In the genomic region with DNA sequence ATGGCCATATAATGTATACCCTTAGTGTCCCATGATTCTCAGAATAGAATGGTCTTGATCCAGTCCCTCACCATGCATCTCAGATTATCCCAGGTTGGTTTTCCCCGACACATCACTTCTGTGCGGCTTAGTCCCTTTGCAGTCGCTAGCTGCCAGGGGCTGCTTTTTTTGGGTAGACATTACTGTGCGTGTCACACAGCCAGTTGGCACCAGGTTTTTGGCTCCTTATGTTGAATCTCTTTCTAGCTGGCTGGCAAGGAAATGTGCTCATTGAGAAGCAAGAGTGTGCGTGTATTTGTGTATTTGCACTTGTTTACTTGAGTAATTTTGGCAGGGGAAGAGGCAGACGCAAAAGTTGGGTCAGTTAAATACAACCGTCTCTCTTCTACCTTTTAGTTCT, we compare ENCODE assay signal across 11 mouse cellular contexts. TPM values are rescaled to one million over a fixed set of nuclear protein-coding genes. Genes with fewer than 3 reads are reported as not detected.
DNase-seq lines count a peak whose midpoint lies in the region; ATAC-seq and TF ChIP-seq lines count a peak whose summit lies in the region.
"Had no signal": no experiment of that assay in that cellular context is flagged by ENCODE, and none has a peak within 500 bp of the region (broad histone marks: within the 10 kb centered on the region; RNA-seq: fewer than 3 reads in every experiment).

No protein-coding gene starts in this region.

- no peaks in the 10 kb centered on the region for H3K36me3 ChIP-seq in midbrain, postnatal 0 days (ENCODE audit: insufficient read depth, low read length)
- no peaks in the 10 kb centered on the region for H3K36me3 ChIP-seq in midbrain, embryonic 11.5 days (ENCODE audit: control insufficient read depth, insufficient read depth, low read length)
- H3K36me3 ChIP-seq: midbrain, embryonic 12.5 days had no signal

- peak; percentile 87 for DNase-seq in midbrain, postnatal 0 days (ENCODE audit: low spot score)
- no peak for DNase-seq in midbrain, embryonic 11.5 days (ENCODE audit: low spot score, missing footprints)
- DNase-seq in frontal cortex, postnatal 10 days (ENCODE audit: low spot score in 2 of 2), result peak; percentile 29 to 53
- peak; percentile 61 to 66 for DNase-seq in left cerebral cortex, adult 18-20 months (ENCODE audit: low spot score in 2 of 2)
- peak; percentile 79 for DNase-seq in telencephalon, adult 2 months (ENCODE audit: low read depth, low spot score)
- no peak for DNase-seq in heart, adult 8-10 months (ENCODE audit: low spot score)
- DNase-seq in urinary bladder, postnatal 4 days (ENCODE audit: low spot score in 2 of 2), result no peak
- DNase-seq: gastrocnemius, postnatal 25 days; liver, postnatal 0 days had no signal

- no peaks in the 10 kb centered on the region for H3K27me3 ChIP-seq in midbrain, postnatal 0 days (ENCODE audit: insufficient read depth, low read length)
- H3K27me3 ChIP-seq in midbrain, embryonic 11.5 days (ENCODE audit: control insufficient read depth, insufficient read depth, low read length), result no peaks in the 10 kb centered on the region
- H3K27me3 ChIP-seq: midbrain, embryonic 12.5 days had no signal

- H3K9ac ChIP-seq in midbrain, postnatal 0 days (replicated peaks; ENCODE audit: low read length, poor library complexity, severe bottlenecking), result no peak overlapping the region
- H3K9ac ChIP-seq in midbrain, embryonic 11.5 days (ENCODE audit: low read length), result no peak overlapping the region
- H3K9ac ChIP-seq: liver, postnatal 0 days; midbrain, embryonic 12.5 days had no signal

- H3K4me3 ChIP-seq in midbrain, postnatal 0 days (ENCODE audit: low read depth, low read length), result no peak overlapping the region
- no peak overlapping the region for H3K4me3 ChIP-seq in midbrain, embryonic 11.5 days (ENCODE audit: low read depth, low read length)
- H3K4me3 ChIP-seq: midbrain, embryonic 12.5 days had no signal

- ATAC-seq in midbrain, postnatal 0 days (ENCODE audit: low FRiP score), result no peak
- ATAC-seq in midbrain, embryonic 11.5 days (ENCODE audit: low FRiP score), result no peak
- ATAC-seq in activated CD4-positive, CD25-positive, alpha-beta regulatory T cell, adult 4 months, result no peak

- H3K4me2 ChIP-seq in midbrain, postnatal 0 days (ENCODE audit: low read depth, low read length, poor library complexity, severe bottlenecking), result no peak overlapping the region
- no peak overlapping the region for H3K4me2 ChIP-seq in midbrain, embryonic 11.5 days
- H3K4me2 ChIP-seq: midbrain, embryonic 12.5 days had no signal

- no peak for TF ChIP-seq CTCF in midbrain, postnatal 0 days (IDR thresholded peaks at IDR 0.05)

- H3K4me1 ChIP-seq in midbrain, postnatal 0 days (ENCODE audit: insufficient read depth, low read length), result no peaks in the 10 kb centered on the region
- H3K4me1 ChIP-seq in midbrain, embryonic 11.5 days (ENCODE audit: control insufficient read depth, insufficient read depth, low read length), result no peaks in the 10 kb centered on the region; the same call in 1 of the 2 replicates

- H3K9me3 ChIP-seq in midbrain, postnatal 0 days (ENCODE audit: low read length), result no peaks in the 10 kb centered on the region
- no peaks in the 10 kb centered on the region for H3K9me3 ChIP-seq in midbrain, embryonic 11.5 days (ENCODE audit: control insufficient read depth, low read length)
- H3K9me3 ChIP-seq: midbrain, embryonic 12.5 days had no signal

- no peak overlapping the region for H3K27ac ChIP-seq in midbrain, postnatal 0 days (ENCODE audit: low read depth, low read length)
- no peak overlapping the region for H3K27ac ChIP-seq in midbrain, embryonic 11.5 days (ENCODE audit: low read depth, low read length)
- H3K27ac ChIP-seq: midbrain, embryonic 12.5 days had no signal

- WGBS in midbrain, postnatal 0 days, result 74% methylated on average over 7 of the region's 7 CpGs
- 94% methylated on average over 7 of the region's 7 CpGs for WGBS in midbrain, embryonic 11.5 days

RNA-seq across cellular contexts. Expression of a gene that starts 35.9 kb away (rescaled TPM):
- 37.5 and 39.8 TPM in 2 replicates for total RNA-seq in midbrain, postnatal 0 days (2014; rRNA removed)
- polyA plus RNA-seq in midbrain, postnatal 0 days (2015; fragmentation: Nextera tagmentation; extraction: Ambion mirVana), result 23.9 and 24.3 TPM in 2 replicates
- 18.0 and 18.5 TPM in 2 replicates for polyA plus RNA-seq in midbrain, embryonic 11.5 days (2014; fragmentation: Nextera tagmentation; extraction: Ambion mirVana)
- 10 to 100 TPM; 38.7 to 39.5 TPM for total RNA-seq in left cerebral cortex, adult 18-20 months (2021)
- polyA plus RNA-seq in activated CD4-positive, CD25-positive, alpha-beta regulatory T cell, adult 4 months (2017; shearing (Covaris generic)), result 1 to 10 TPM; 5.6 to 6.5 TPM
- 1 to 10 TPM; 4.7 to 6.4 (median 5.5) TPM for total RNA-seq in heart, adult 8-10 months (2022)

Comparison
In these comparisons a context has a peak if more than half of its experiments do, and no peak if none do; other contexts are left out.
1. DNase-seq: peak in midbrain, postnatal 0 days (single experiment), frontal cortex, postnatal 10 days (2 of 2), left cerebral cortex, adult 18-20 months (2 of 2) and telencephalon, adult 2 months (single experiment); none in midbrain, embryonic 11.5 days (single experiment), heart, adult 8-10 months (single experiment) and urinary bladder, postnatal 4 days (0 of 2).